Mouse (Mus musculus): ENCODE measurements around the gene Paf1. TPM values are rescaled to one million over a fixed set of nuclear protein-coding genes. Genes with fewer than 3 reads are reported as not detected.
A peak's percentile ranks its signal among the peaks of the same experiment; 100 is the strongest.

The Paf1 gene
- polyA plus RNA-seq, 1 experiment from 2014 or later = 90.8 TPM

- peaks cover 37% of the 10 kb centered on the region for H3K4me1 ChIP-seq
- H3K4me3 ChIP-seq = peak overlapping the region; percentile 29; the same call in 1 of the 2 replicates
- no peaks in the 10 kb centered on the region for H3K27me3 ChIP-seq (ENCODE audit: low read depth, poor library complexity, severe bottlenecking)
- peak overlapping the region; percentile 74 for H3K27ac ChIP-seq (replicated peaks)
- H3K9me3 ChIP-seq (replicated peaks) = peaks cover 7% of the 10 kb centered on the region
- peaks cover 68% of the 10 kb centered on the region for H3K36me3 ChIP-seq
- WGBS = 54% methylated on average over 7 of the region's 7 CpGs
- DNase-seq (ENCODE audit: low spot score) = no peak
Measured at GRCm38 (mm10) chr7:28358431-28358830, 34.3 kb upstream of the Paf1 start.

- H3K36me3 ChIP-seq = peaks cover 68% of the 10 kb centered on the region
- 94% methylated on average over 10 of the region's 10 CpGs for WGBS
- 0 out of 2 replicates have a peak overlapping the region, but pooled peaks have one; percentile 11 for H3K4me3 ChIP-seq
- H3K27ac ChIP-seq (replicated peaks) = no peak overlapping the region
- peaks cover 7% of the 10 kb centered on the region for H3K9me3 ChIP-seq (replicated peaks)
- no peak for DNase-seq (ENCODE audit: low spot score)
- H3K4me1 ChIP-seq = peaks cover 37% of the 10 kb centered on the region
- no peaks in the 10 kb centered on the region for H3K27me3 ChIP-seq (ENCODE audit: low read depth, poor library complexity, severe bottlenecking)
Measured at GRCm38 (mm10) chr7:28359854-28360253, 32.9 kb upstream of the Paf1 start.

GRCm38 (mm10) chr7:28360291-28360690 lies 32.5 kb upstream of the Paf1 start:
- DNase-seq (ENCODE audit: low spot score) = no peak
- H3K4me3 ChIP-seq = 0 out of 2 replicates have a peak overlapping the region, but pooled peaks have one; percentile 11
- peaks cover 37% of the 10 kb centered on the region for H3K4me1 ChIP-seq
- H3K27me3 ChIP-seq (ENCODE audit: low read depth, poor library complexity, severe bottlenecking) = no peaks in the 10 kb centered on the region
- 93% methylated on average over 6 of the region's 6 CpGs for WGBS
- peaks cover 7% of the 10 kb centered on the region for H3K9me3 ChIP-seq (replicated peaks)
- H3K27ac ChIP-seq (replicated peaks) = no peak overlapping the region
- H3K36me3 ChIP-seq = peaks cover 68% of the 10 kb centered on the region

GRCm38 (mm10) chr7:28361647-28362341 lies 31.0 kb upstream of the Paf1 start:
- peaks cover 81% of the 10 kb centered on the region for H3K36me3 ChIP-seq
- peaks cover 31% of the 10 kb centered on the region for H3K4me1 ChIP-seq
- no peak for DNase-seq (ENCODE audit: low spot score)
- 96% methylated on average over 20 of the region's 20 CpGs for WGBS
- no peak overlapping the region for H3K27ac ChIP-seq (replicated peaks)
- H3K9me3 ChIP-seq (replicated peaks) = peaks cover 7% of the 10 kb centered on the region
- H3K27me3 ChIP-seq (ENCODE audit: low read depth, poor library complexity, severe bottlenecking) = no peaks in the 10 kb centered on the region
- H3K4me3 ChIP-seq = no peak overlapping the region

GRCm38 (mm10) chr7:28362441-28363060 lies 30.2 kb upstream of the Paf1 start:
- peaks cover 24% of the 10 kb centered on the region for H3K4me1 ChIP-seq
- DNase-seq (ENCODE audit: low spot score) = no peak
- peaks cover 7% of the 10 kb centered on the region for H3K9me3 ChIP-seq (replicated peaks)
- H3K27me3 ChIP-seq (ENCODE audit: low read depth, poor library complexity, severe bottlenecking) = no peaks in the 10 kb centered on the region
- WGBS = 88% methylated on average over 16 of the region's 16 CpGs
- H3K4me3 ChIP-seq = no peak overlapping the region
- no peak overlapping the region for H3K27ac ChIP-seq (replicated peaks)
- H3K36me3 ChIP-seq = peaks cover 89% of the 10 kb centered on the region

GRCm38 (mm10) chr7:28367663-28368275 lies 25.0 kb upstream of the Paf1 start:
- no peak overlapping the region for H3K27ac ChIP-seq (replicated peaks)
- 0 out of 2 replicates have a peak overlapping the region, but pooled peaks have one; percentile 6 for H3K4me3 ChIP-seq
- no peaks in the 10 kb centered on the region for H3K27me3 ChIP-seq (ENCODE audit: low read depth, poor library complexity, severe bottlenecking)
- peaks cover 27% of the 10 kb centered on the region for H3K4me1 ChIP-seq
- H3K36me3 ChIP-seq = peaks cover 79% of the 10 kb centered on the region
- no peak for DNase-seq (ENCODE audit: low spot score)
- 93% methylated on average over 16 of the region's 16 CpGs for WGBS
- no peaks in the 10 kb centered on the region for H3K9me3 ChIP-seq (replicated peaks)

- no peak for DNase-seq (ENCODE audit: low spot score)
- no peak overlapping the region for H3K4me3 ChIP-seq
- no peaks in the 10 kb centered on the region for H3K9me3 ChIP-seq (replicated peaks)
- no peak overlapping the region for H3K27ac ChIP-seq (replicated peaks)
- peaks cover 27% of the 10 kb centered on the region for H3K4me1 ChIP-seq
- no peaks in the 10 kb centered on the region for H3K27me3 ChIP-seq (ENCODE audit: low read depth, poor library complexity, severe bottlenecking)
- H3K36me3 ChIP-seq = peaks cover 73% of the 10 kb centered on the region
- 88% methylated on average over 16 of the region's 16 CpGs for WGBS
Measured at GRCm38 (mm10) chr7:28368276-28368920, 24.4 kb upstream of the Paf1 start.

- H3K27ac ChIP-seq (replicated peaks) = peak overlapping the region; percentile 94
- no peaks in the 10 kb centered on the region for H3K27me3 ChIP-seq (ENCODE audit: low read depth, poor library complexity, severe bottlenecking)
- H3K4me1 ChIP-seq = peaks cover 37% of the 10 kb centered on the region
- H3K9me3 ChIP-seq (replicated peaks) = no peaks in the 10 kb centered on the region
- WGBS = 95% methylated on average over 14 of the region's 14 CpGs
- H3K36me3 ChIP-seq = peaks cover 56% of the 10 kb centered on the region
- DNase-seq (ENCODE audit: low spot score) = no peak
- peak overlapping the region; percentile 90 for H3K4me3 ChIP-seq
Measured at GRCm38 (mm10) chr7:28370051-28370450, 22.7 kb upstream of the Paf1 start.

- H3K4me3 ChIP-seq = peak overlapping the region; percentile 90
- no peaks in the 10 kb centered on the region for H3K27me3 ChIP-seq (ENCODE audit: low read depth, poor library complexity, severe bottlenecking)
- H3K4me1 ChIP-seq = peaks cover 47% of the 10 kb centered on the region
- H3K36me3 ChIP-seq = peaks cover 46% of the 10 kb centered on the region
- DNase-seq (ENCODE audit: low spot score) = no peak
- no peaks in the 10 kb centered on the region for H3K9me3 ChIP-seq (replicated peaks)
- H3K27ac ChIP-seq (replicated peaks) = peak overlapping the region; percentile 94
- 12% methylated on average over 11 of the region's 11 CpGs for WGBS
Measured at GRCm38 (mm10) chr7:28370977-28371513, 21.7 kb upstream of the Paf1 start.

GRCm38 (mm10) chr7:28371514-28371989 lies 21.2 kb upstream of the Paf1 start:
- Histone ChIP-seq H3K27ac (replicated peaks) (peak overlapping the region; percentile 94), H3K36me3 (peaks cover 41% of the 10 kb centered on the region), H3K27me3 (ENCODE audit: low read depth, poor library complexity, severe bottlenecking) (no peaks in the 10 kb centered on the region), H3K4me1 (peaks cover 52% of the 10 kb centered on the region), H3K4me3 (peak overlapping the region; percentile 90), H3K9me3 (replicated peaks) (no peaks in the 10 kb centered on the region)
- DNase-seq (ENCODE audit: low spot score) = peak; percentile 71
- under 1% methylated on average over 43 of the region's 43 CpGs for whole genome bisulfite sequencing

GRCm38 (mm10) chr7:28372251-28373108 lies 20.3 kb upstream of the Paf1 start, which contains the start of gene Plekhg2:
Gene Plekhg2, minus strand, starts transcription at chr7:28372599.
- DNase-seq (ENCODE audit: low spot score) = peak; percentile 96
- no peaks in the 10 kb centered on the region for H3K9me3 ChIP-seq (replicated peaks)
- WGBS = 0% methylated on average over 60 of the region's 66 CpGs
- H3K4me1 ChIP-seq = peaks cover 59% of the 10 kb centered on the region
- peaks cover 34% of the 10 kb centered on the region for H3K36me3 ChIP-seq
- H3K27me3 ChIP-seq (ENCODE audit: low read depth, poor library complexity, severe bottlenecking) = peaks cover 6% of the 10 kb centered on the region
- peak within 1 kb of the TSS; percentile 94 for H3K27ac ChIP-seq (replicated peaks)
- H3K4me3 ChIP-seq = peak within 1 kb of the TSS; percentile 90

All from midbrain, embryonic 10.5 days (tissue).